Mouse (Mus musculus) neural tube, embryonic 13.5 days (tissue): ENCODE results near the gene Gipc2. TPM values are rescaled to one million over a fixed set of nuclear protein-coding genes. Genes with fewer than 3 reads are reported as not detected.
"Not testable (repeated sequence)": the region's sequence is repeated elsewhere in the genome, so short reads cannot be mapped to it uniquely, and the experiment has no call there.

Experiments
- ATAC-seq: fragments of 200-750 bp; cut with Nextera tagmentation; 2 replicates; pipeline ENCODE4 v1.8.0; 2017; ENCODE audit warnings: low read depth, mild to moderate bottlenecking, moderate TSS enrichment, moderate library complexity
- H3K27ac ChIP-seq: fragments of 300-500 bp; sonication (generic); replicated peaks from 2 replicates; pipeline ENCODE4 v1.5.1; 2015; ENCODE audit warnings: moderate library complexity, mild to moderate bottlenecking, inconsistent platforms
- H3K27me3 ChIP-seq: fragments of 300-500 bp; sonication (generic); 2 replicates; pipeline ENCODE4 v1.6.1; 2015; ENCODE audit warnings: mild to moderate bottlenecking, inconsistent platforms
- H3K36me3 ChIP-seq: fragments of 300-500 bp; sonication (generic); 2 replicates; pipeline ENCODE4 v1.6.1; 2015; ENCODE audit warnings: mild to moderate bottlenecking, inconsistent platforms
- H3K4me1 ChIP-seq: fragments of 300-500 bp; sonication (generic); replicated peaks from 2 replicates; pipeline ENCODE4 v1.6.1; 2015; ENCODE audit warnings: inconsistent platforms
- H3K4me2 ChIP-seq: fragments of 300-500 bp; sonication (generic); 2 replicates; pipeline ENCODE4 v1.6.1; 2015; ENCODE audit warnings: inconsistent platforms, mild to moderate bottlenecking, moderate library complexity
- H3K4me3 ChIP-seq: fragments of 300-500 bp; sonication (generic); 2 replicates; pipeline ENCODE4 v1.5.1; 2015; ENCODE audit warnings: mild to moderate bottlenecking, inconsistent platforms
- H3K9ac ChIP-seq: fragments of 300-500 bp; sonication (generic); 2 replicates; pipeline ENCODE4 v1.6.1; 2015; ENCODE audit warnings: moderate library complexity, mild to moderate bottlenecking, inconsistent platforms
- H3K9me3 ChIP-seq: fragments of 300-500 bp; sonication (generic); 2 replicates; pipeline ENCODE4 v1.6.1; 2016; ENCODE audit warnings: inconsistent platforms
- WGBS: fragments of 180-500 bp; shearing (Covaris S2); methylation state at CpG from one replicate; pipeline ENCODE4 v1.1.7; 2015; 5-methylcytosine and 5-hydroxymethylcytosine counted together
- polyA plus RNA-seq: library from polyadenylated mRNA; unstranded; fragments of >200 nt; fragmentation: Nextera tagmentation; extraction: Ambion mirVana; gene quantifications from 2 replicates; pipeline ENCODE4 v1.2.1, GENCODE M21; 2015

Gipc2 gene
- polyA plus RNA-seq, 1 experiment from 2014 or later: 5.7 TPM

GRCm38 (mm10) chr3:152149449-152149848 lies 16.6 kb downstream of the Gipc2 start:
- Histone ChIP-seq H3K9me3 (no peaks in the 10 kb centered on the region), H3K4me2 (no peak overlapping the region), H3K27ac (no peak overlapping the region), H3K9ac (no peak overlapping the region), H3K4me3 (no peak overlapping the region), H3K27me3 (no peaks in the 10 kb centered on the region), H3K4me1 (no peaks in the 10 kb centered on the region), H3K36me3 (no peaks in the 10 kb centered on the region)
- ATAC-seq: no peak
- WGBS: 75% methylated on average over 7 of the region's 7 CpGs

- Histone ChIP-seq H3K27me3 (no peaks in the 10 kb centered on the region), H3K9ac (no peak overlapping the region), H3K4me2 (no peak overlapping the region), H3K36me3 (no peaks in the 10 kb centered on the region), H3K4me1 (no peaks in the 10 kb centered on the region), H3K4me3 (no peak overlapping the region), H3K9me3 (no peaks in the 10 kb centered on the region), H3K27ac (no peak overlapping the region)
- no peak for ATAC-seq
- WGBS: 79% methylated on average over 12 of the region's 12 CpGs
These were observed 18.8 kb downstream of the Gipc2 start for GRCm38 (mm10) chr3:152147085-152147831.

- Histone ChIP-seq H3K27me3 (no peaks in the 10 kb centered on the region), H3K4me2 (no peak overlapping the region), H3K4me1 (no peaks in the 10 kb centered on the region), H3K9ac (no peak overlapping the region), H3K4me3 (no peak overlapping the region), H3K27ac (no peak overlapping the region), H3K36me3 (no peaks in the 10 kb centered on the region), H3K9me3 (no peaks in the 10 kb centered on the region)
- WGBS: 48% methylated on average over 2 of the region's 2 CpGs
- peak; percentile 23; the same call in 1 of the 2 replicates for ATAC-seq
These were observed 20.8 kb downstream of the Gipc2 start for GRCm38 (mm10) chr3:152145186-152145585.

GRCm38 (mm10) chr3:152142989-152143695 lies 22.9 kb downstream of the Gipc2 start:
- H3K27me3 ChIP-seq: no peaks in the 10 kb centered on the region
- WGBS: 82% methylated on average over 6 of the region's 6 CpGs
- no peak for ATAC-seq
- H3K4me1 ChIP-seq: no peaks in the 10 kb centered on the region
- no peak overlapping the region for H3K9ac ChIP-seq
- no peaks in the 10 kb centered on the region for H3K9me3 ChIP-seq
- H3K36me3 ChIP-seq: no peaks in the 10 kb centered on the region
- no peak overlapping the region for H3K4me3 ChIP-seq
- no peak overlapping the region for H3K27ac ChIP-seq
- no peak overlapping the region for H3K4me2 ChIP-seq

- no peaks in the 10 kb centered on the region for H3K4me1 ChIP-seq
- 82% methylated on average over 3 of the region's 3 CpGs for WGBS
- no peak for ATAC-seq
These were observed 23.9 kb downstream of the Gipc2 start for GRCm38 (mm10) chr3:152142146-152142545.

GRCm38 (mm10) chr3:152139308-152139707 lies 26.7 kb downstream of the Gipc2 start:
- not testable (repeated sequence) for ATAC-seq, H3K9me3 ChIP-seq, H3K4me2 ChIP-seq, H3K27ac ChIP-seq, H3K4me3 ChIP-seq, H3K27me3 ChIP-seq, H3K36me3 ChIP-seq, H3K4me1 ChIP-seq, H3K9ac ChIP-seq
- 91% methylated on average over 3 of the region's 3 CpGs for WGBS

More at GRCm38 (mm10) chr3:152142146-152142545, 23.9 kb downstream of the Gipc2 start:
- Histone ChIP-seq H3K27ac (no peak overlapping the region), H3K36me3 (no peaks in the 10 kb centered on the region), H3K9ac (no peak overlapping the region), H3K27me3 (no peaks in the 10 kb centered on the region), H3K9me3 (no peaks in the 10 kb centered on the region), H3K4me2 (no peak overlapping the region), H3K4me3 (no peak overlapping the region)

GRCm38 (mm10) chr3:152136106-152136505 lies 29.9 kb downstream of the Gipc2 start:
- 77% methylated on average over 16 of the region's 16 CpGs for WGBS
- not testable (repeated sequence) for H3K4me2 ChIP-seq, H3K27me3 ChIP-seq, H3K4me3 ChIP-seq, ATAC-seq, H3K9ac ChIP-seq, H3K36me3 ChIP-seq, H3K27ac ChIP-seq, H3K4me1 ChIP-seq, H3K9me3 ChIP-seq

GRCm38 (mm10) chr3:152133621-152134020 lies 32.4 kb downstream of the Gipc2 start:
- H3K9ac ChIP-seq: no peak overlapping the region
- WGBS: 86% methylated on average over 9 of the region's 9 CpGs
- no peak overlapping the region for H3K27ac ChIP-seq
- ATAC-seq: no peak
- H3K4me3 ChIP-seq: no peak overlapping the region
- no peaks in the 10 kb centered on the region for H3K27me3 ChIP-seq
- H3K4me1 ChIP-seq: no peaks in the 10 kb centered on the region
- H3K36me3 ChIP-seq: no peaks in the 10 kb centered on the region
- H3K9me3 ChIP-seq: no peaks in the 10 kb centered on the region
- H3K4me2 ChIP-seq: no peak overlapping the region

GRCm38 (mm10) chr3:152130963-152131362 lies 35.1 kb downstream of the Gipc2 start:
- no peak overlapping the region for H3K9ac ChIP-seq
- no peak overlapping the region for H3K4me3 ChIP-seq
- H3K36me3 ChIP-seq: no peaks in the 10 kb centered on the region
- no peaks in the 10 kb centered on the region for H3K27me3 ChIP-seq
- ATAC-seq: no peak
- H3K9me3 ChIP-seq: no peaks in the 10 kb centered on the region
- H3K4me2 ChIP-seq: no peak overlapping the region
- 81% methylated on average over 4 of the region's 4 CpGs for WGBS
- no peak overlapping the region for H3K27ac ChIP-seq
- no peaks in the 10 kb centered on the region for H3K4me1 ChIP-seq

GRCm38 (mm10) chr3:152129426-152129825 lies 36.6 kb downstream of the Gipc2 start:
- not testable (repeated sequence) for ATAC-seq, H3K36me3 ChIP-seq, H3K27me3 ChIP-seq, H3K9me3 ChIP-seq, H3K9ac ChIP-seq, H3K4me1 ChIP-seq, H3K4me2 ChIP-seq, H3K27ac ChIP-seq, H3K4me3 ChIP-seq
- 94% methylated on average over 4 of the region's 4 CpGs for WGBS

GRCm38 (mm10) chr3:152128631-152129030 lies 37.4 kb downstream of the Gipc2 start:
- no peaks in the 10 kb centered on the region for H3K4me1 ChIP-seq
- H3K27me3 ChIP-seq: no peaks in the 10 kb centered on the region
- H3K4me2 ChIP-seq: no peak overlapping the region
- H3K36me3 ChIP-seq: no peaks in the 10 kb centered on the region
- H3K9ac ChIP-seq: no peak overlapping the region
- H3K4me3 ChIP-seq: no peak overlapping the region
- 74% methylated on average over 7 of the region's 7 CpGs for WGBS
- no peak overlapping the region for H3K27ac ChIP-seq
- no peak for ATAC-seq
- H3K9me3 ChIP-seq: no peaks in the 10 kb centered on the region

GRCm38 (mm10) chr3:152127144-152127543 lies 38.9 kb downstream of the Gipc2 start:
- no peaks in the 10 kb centered on the region for H3K36me3 ChIP-seq
- no peaks in the 10 kb centered on the region for H3K27me3 ChIP-seq
- WGBS: 75% methylated on average over 7 of the region's 7 CpGs
- H3K9me3 ChIP-seq: no peaks in the 10 kb centered on the region
- 0 out of 2 replicates have a peak, but pooled peaks cover 4% of the 10 kb centered on the region for H3K4me1 ChIP-seq
- no peak overlapping the region for H3K9ac ChIP-seq
- no peak overlapping the region for H3K4me3 ChIP-seq
- no peak overlapping the region for H3K4me2 ChIP-seq
- H3K27ac ChIP-seq: no peak overlapping the region
- no peak for ATAC-seq
